9 mouse cellular contexts compared by ENCODE assay signal in the genomic region with DNA sequence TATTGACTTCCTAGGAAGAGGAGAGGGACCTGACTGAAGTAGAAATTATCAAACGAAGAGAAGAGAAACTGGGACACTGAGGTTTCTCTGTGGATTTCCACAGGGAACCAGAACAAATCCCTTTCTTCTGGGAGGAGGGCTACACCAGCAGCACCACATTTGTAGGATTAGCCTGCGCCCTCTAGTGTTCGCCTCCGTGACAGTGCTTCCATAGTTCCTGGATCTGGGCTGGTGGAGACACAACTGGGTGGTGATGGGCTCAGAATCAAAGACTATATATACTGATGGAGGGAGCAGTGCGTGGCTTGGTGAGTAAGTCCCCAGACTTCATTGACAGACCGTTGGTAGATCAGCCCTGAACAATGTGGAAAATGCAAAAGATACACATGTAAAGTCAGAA.
DNase-seq lines count a peak whose midpoint lies in the region; ATAC-seq and TF ChIP-seq lines count a peak whose summit lies in the region.
"Had no signal": no experiment of that assay in that cellular context is flagged by ENCODE, and none has a peak within 500 bp of the region (broad histone marks: within the 10 kb centered on the region; RNA-seq: fewer than 3 reads in every experiment).

No protein-coding gene starts in this region.

- peaks cover 21% of the 10 kb centered on the region for H3K4me1 ChIP-seq in embryonic facial prominence, embryonic 10.5 days
- no peaks in the 10 kb centered on the region; the same call in 1 of the 2 replicates for H3K4me1 ChIP-seq in lung, embryonic 14.5 days (ENCODE audit: insufficient read depth)

- H3K36me3 ChIP-seq in C2C12 (ENCODE audit: control insufficient read depth, insufficient read depth), result no peaks in the 10 kb centered on the region
- H3K36me3 ChIP-seq in embryonic facial prominence, embryonic 10.5 days (replicated peaks), result no peaks in the 10 kb centered on the region
- H3K36me3 ChIP-seq in lung, embryonic 14.5 days (ENCODE audit: insufficient read depth), result no peaks in the 10 kb centered on the region
- H3K36me3 ChIP-seq: embryonic facial prominence, embryonic 13.5 days had no signal

- no peaks in the 10 kb centered on the region for H3K27me3 ChIP-seq in C2C12 (ENCODE audit: control insufficient read depth, insufficient read depth, insufficient read length)
- H3K27me3 ChIP-seq in embryonic facial prominence, embryonic 10.5 days (replicated peaks; ENCODE audit: low read depth, poor library complexity, severe bottlenecking), result no peaks in the 10 kb centered on the region
- no peaks in the 10 kb centered on the region for H3K27me3 ChIP-seq in lung, embryonic 14.5 days (ENCODE audit: insufficient read depth, low read length)
- H3K27me3 ChIP-seq: embryonic facial prominence, embryonic 13.5 days had no signal

- H3ac ChIP-seq in C2C12 (ENCODE audit: control insufficient read depth, insufficient read length, low read depth), result no peak overlapping the region

- TF ChIP-seq CTCF in C2C12 (IDR thresholded peaks at IDR 0.05; ENCODE audit: control insufficient read depth, insufficient read depth, insufficient read length), result peak; percentile 91
- TF ChIP-seq CTCF in lung, embryonic 14.5 days (IDR thresholded peaks at IDR 0.05; ENCODE audit: low read depth), result peak; percentile 83

- no peak overlapping the region for H3K4me2 ChIP-seq in lung, embryonic 14.5 days
- H3K4me2 ChIP-seq: embryonic facial prominence, embryonic 13.5 days had no signal

- H3K79me2 ChIP-seq in C2C12 (ENCODE audit: control insufficient read depth, insufficient read depth), result no peaks in the 10 kb centered on the region

- peak; percentile 68; the same call in 1 of the 2 replicates for ATAC-seq in lung, embryonic 14.5 days (ENCODE audit: insufficient read depth)
- no peak for ATAC-seq in erythroid progenitor cell, adult 5-6 weeks (replicated peaks; ENCODE audit: low FRiP score, poor library complexity, severe bottlenecking)

- H3K9me3 ChIP-seq in embryonic facial prominence, embryonic 10.5 days, result no peaks in the 10 kb centered on the region
- no peaks in the 10 kb centered on the region for H3K9me3 ChIP-seq in lung, embryonic 14.5 days (ENCODE audit: low read depth, low read length)
- H3K9me3 ChIP-seq: embryonic facial prominence, embryonic 13.5 days had no signal

- DNase-seq in adrenal gland, postnatal 10 days, result peak; percentile 83
- peak; percentile 73 for DNase-seq in embryonic facial prominence, embryonic 10.5 days (ENCODE audit: low spot score)
- peak; percentile 63 for DNase-seq in heart, adult 8-10 months (ENCODE audit: low spot score)
- peak; percentile 83 to 86 for DNase-seq in kidney, postnatal 4 days
- peak; percentile 89 for DNase-seq in lung, embryonic 14.5 days
- peak; percentile 82 for DNase-seq in retina, postnatal 1 day

- no peaks in the 10 kb centered on the region for H3K79me3 ChIP-seq in C2C12 (ENCODE audit: low read depth)

- H3K9ac ChIP-seq in lung, embryonic 14.5 days, result no peak overlapping the region
- H3K9ac ChIP-seq: embryonic facial prominence, embryonic 13.5 days had no signal

- H3K4me3 ChIP-seq in C2C12 (ENCODE audit: insufficient read depth, poor library complexity, severe bottlenecking), result no peak overlapping the region
- H3K4me3 ChIP-seq in embryonic facial prominence, embryonic 10.5 days, result no peak overlapping the region
- no peak overlapping the region for H3K4me3 ChIP-seq in lung, embryonic 14.5 days (ENCODE audit: low read depth, low read length)
- H3K4me3 ChIP-seq: embryonic facial prominence, embryonic 13.5 days had no signal

- WGBS in embryonic facial prominence, embryonic 10.5 days, result 22% methylated on average over 6 of the region's 6 CpGs
- 23% methylated on average over 6 of the region's 6 CpGs for WGBS in lung, embryonic 14.5 days

- no peak overlapping the region for H3K27ac ChIP-seq in embryonic facial prominence, embryonic 10.5 days (replicated peaks)
- H3K27ac ChIP-seq in lung, embryonic 14.5 days (ENCODE audit: low read depth), result no peak overlapping the region
- H3K27ac ChIP-seq: embryonic facial prominence, embryonic 13.5 days had no signal

TF ChIP-seq in C2C12, 6 proteins besides CTCF, POLR2A, EP300 and RAD21:
- no peak for TF ChIP-seq MYOD1 (IDR thresholded peaks at IDR 0.05; ENCODE audit: control insufficient read depth, insufficient read length, low read depth)
